Mouse (Mus musculus): Measurements from ENCODE around the gene Bbs12. TPM values are rescaled to one million over a fixed set of nuclear protein-coding genes. Genes with fewer than 3 reads are reported as not detected.

The Bbs12 gene
- total RNA-seq, 2 experiments from 2014 or later = 0.18 to 0.47 TPM

GRCm38 (mm10) chr3:37334053-37334452 is 21.7 kb downstream of the Bbs12 start:
- H3K27ac ChIP-seq = no peak overlapping the region
- intact Hi-C loops (cut with DNase I) = no loop called here
- no peak overlapping the region for H3K4me3 ChIP-seq
- DNase-seq = no peak
- no peak for TF ChIP-seq CTCF (IDR thresholded peaks at IDR 0.05)

- Histone ChIP-seq H3K27ac (no peak overlapping the region), H3K4me3 (no peak overlapping the region)
- intact Hi-C loops (cut with DNase I) = loop anchor here (1.0 kb wide), 1 partner anchor 73 kb away; no protein-coding TSS in a partner anchor
- TF ChIP-seq CTCF (IDR thresholded peaks at IDR 0.05) = peak; percentile 88
- peak; percentile 71 for DNase-seq
Observed at GRCm38 (mm10) chr3:37341110-37341509, 28.8 kb downstream of the Bbs12 start.

- intact Hi-C loops (cut with DNase I) = no loop called here
- peak; percentile 41 for DNase-seq
- H3K27ac ChIP-seq = no peak overlapping the region
- TF ChIP-seq CTCF (IDR thresholded peaks at IDR 0.05) = no peak
- H3K4me3 ChIP-seq = no peak overlapping the region
Observed at GRCm38 (mm10) chr3:37342811-37343210, 30.5 kb downstream of the Bbs12 start.

GRCm38 (mm10) chr3:37347671-37348070 is 35.3 kb downstream of the Bbs12 start:
- no peak for TF ChIP-seq CTCF (IDR thresholded peaks at IDR 0.05)
- no peak for DNase-seq
- peak overlapping the region; percentile 92 for H3K27ac ChIP-seq
- intact Hi-C loops (cut with DNase I) = no loop called here
- H3K4me3 ChIP-seq = peak overlapping the region; percentile 75

GRCm38 (mm10) chr3:37348221-37349165 is 36.1 kb downstream of the Bbs12 start, which contains the start of gene Fgf2:
Fgf2 (plus strand) TSS chr3:37348346.
- no peak for TF ChIP-seq CTCF (IDR thresholded peaks at IDR 0.05)
- Histone ChIP-seq H3K4me3 (peak within 1 kb of the TSS; percentile 75), H3K27ac (peak within 1 kb of the TSS; percentile 92)
- DNase-seq = peak; percentile 78
- intact Hi-C loops (cut with DNase I) = no loop called here

- H3K4me3 ChIP-seq = peak overlapping the region; percentile 75
- intact Hi-C loops (cut with DNase I) = no loop called here
- peak overlapping the region; percentile 92 for H3K27ac ChIP-seq
- peak; percentile 39 for DNase-seq
- TF ChIP-seq CTCF (IDR thresholded peaks at IDR 0.05) = no peak
Observed at GRCm38 (mm10) chr3:37349166-37349548, 36.8 kb downstream of the Bbs12 start.

- intact Hi-C loops (cut with DNase I) = no loop called here
- H3K27ac ChIP-seq = peak overlapping the region; percentile 16; the same call in 1 of the 2 replicates
- TF ChIP-seq CTCF (IDR thresholded peaks at IDR 0.05) = no peak
- DNase-seq = no peak
- H3K4me3 ChIP-seq = peak overlapping the region; percentile 75; the same call in 1 of the 2 replicates
Observed at GRCm38 (mm10) chr3:37350386-37350785, 38.0 kb downstream of the Bbs12 start.

GRCm38 (mm10) chr3:37353951-37354481 is 41.7 kb downstream of the Bbs12 start:
- peak; percentile 82 for DNase-seq
- intact Hi-C loops (cut with DNase I) = loop anchor here (2.0 kb wide), 1 partner anchor 27 kb away; no protein-coding TSS in a partner anchor
- TF ChIP-seq CTCF (IDR thresholded peaks at IDR 0.05) = no peak
- Histone ChIP-seq H3K4me3 (no peak overlapping the region), H3K27ac (peak overlapping the region; percentile 88)

- H3K4me3 ChIP-seq = peak overlapping the region; percentile 21
- TF ChIP-seq CTCF (IDR thresholded peaks at IDR 0.05) = no peak
- peak overlapping the region; percentile 88 for H3K27ac ChIP-seq
- intact Hi-C loops (cut with DNase I) = loop anchor here (2.0 kb wide), 1 partner anchor 26 kb away; no protein-coding TSS in a partner anchor
- DNase-seq = no peak
Observed at GRCm38 (mm10) chr3:37354737-37355136, 42.4 kb downstream of the Bbs12 start.

GRCm38 (mm10) chr3:37360729-37361128 is 48.4 kb downstream of the Bbs12 start:
- no peak for TF ChIP-seq CTCF (IDR thresholded peaks at IDR 0.05)
- intact Hi-C loops (cut with DNase I) = no loop called here
- H3K4me3 ChIP-seq = no peak overlapping the region; the same call in 1 of the 2 replicates
- peak; percentile 63 for DNase-seq
- H3K27ac ChIP-seq = peak overlapping the region; percentile 71

- TF ChIP-seq CTCF (IDR thresholded peaks at IDR 0.05) = no peak
- no peak overlapping the region for H3K27ac ChIP-seq
- H3K4me3 ChIP-seq = no peak overlapping the region
- DNase-seq = no peak
- intact Hi-C loops (cut with DNase I) = no loop called here
Observed at GRCm38 (mm10) chr3:37365144-37365543, 52.8 kb downstream of the Bbs12 start.

- intact Hi-C loops (cut with DNase I) = no loop called here
- no peak for TF ChIP-seq CTCF (IDR thresholded peaks at IDR 0.05)
- Histone ChIP-seq H3K27ac (peak overlapping the region; percentile 16; the same call in 1 of the 2 replicates), H3K4me3 (no peak overlapping the region)
- DNase-seq = no peak
Observed at GRCm38 (mm10) chr3:37365976-37366375, 53.6 kb downstream of the Bbs12 start.

All from gastrocnemius, adult 2 months (tissue).